Mouse (Mus musculus) kidney, adult 2 months (tissue): ENCODE results near the gene Kif11. TPM values are rescaled to one million over a fixed set of nuclear protein-coding genes. Genes with fewer than 3 reads are reported as not detected.
A peak's percentile ranks its signal among the peaks of the same experiment; 100 is the strongest.

Source experiments
- DNase-seq: peaks from one replicate; pipeline ENCODE4 v3.0.0; 2021
- H3K27ac ChIP-seq: fragments of 200-500 bp; 2 replicates; pipeline ENCODE4 v1.5.1; 2012; ENCODE audit warnings: low read depth, low read length, control low read depth, inconsistent platforms; ENCODE audit not compliant: insufficient read depth
- H3K27me3 ChIP-seq: fragments of 200-500 bp; replicated peaks from 2 replicates; pipeline ENCODE4 v1.6.1; 2012; ENCODE audit warnings: mild to moderate bottlenecking, moderate library complexity, low read length, inconsistent platforms; ENCODE audit not compliant: control insufficient read depth, insufficient read depth
- H3K36me3 ChIP-seq: fragments of 200-500 bp; 2 replicates; pipeline ENCODE4 v1.6.1; 2012; ENCODE audit warnings: mild to moderate bottlenecking, moderate library complexity, low read length, inconsistent platforms; ENCODE audit not compliant: control insufficient read depth, insufficient read depth
- H3K4me1 ChIP-seq: fragments of 200-500 bp; 2 replicates; pipeline ENCODE4 v1.6.1; 2011; ENCODE audit warnings: low read length; ENCODE audit not compliant: control insufficient read depth, insufficient read depth
- H3K4me3 ChIP-seq: fragments of 200-500 bp; 2 replicates; pipeline ENCODE4 v1.5.1; 2011; ENCODE audit warnings: mild to moderate bottlenecking, low read depth, low read length, control low read depth; ENCODE audit not compliant: insufficient read depth
- CTCF ChIP-seq: fragments of 200-500 bp; conservative IDR thresholded peaks from 2 replicates; pipeline ENCODE4 v1.5.1; 2011; ENCODE audit warnings: low read depth, mild to moderate bottlenecking, control low read depth, low read length, moderate library complexity, mixed read lengths; ENCODE audit not compliant: insufficient read depth, insufficient read length
- POLR2A ChIP-seq: fragments of 200-500 bp; IDR thresholded peaks from one replicate; pipeline ENCODE4 v1.6.1; 2011; ENCODE audit warnings: low read depth, low read length, control low read depth
- WGBS: fragments of 180-500 bp; shearing (Covaris S2); methylation state at CpG from one replicate; pipeline ENCODE4 v1.1.7; 2018; 5-methylcytosine and 5-hydroxymethylcytosine counted together
- polyA plus RNA-seq: library from polyadenylated mRNA; depleted of rRNA; stranded (reverse); fragments of >200 nt; gene quantifications from 2 replicates; pipeline ENCODE4 v1.2.3, GENCODE M21; 2012

The Kif11 gene
- polyA plus RNA-seq, 1 experiment: 0.30 TPM

DNA sequence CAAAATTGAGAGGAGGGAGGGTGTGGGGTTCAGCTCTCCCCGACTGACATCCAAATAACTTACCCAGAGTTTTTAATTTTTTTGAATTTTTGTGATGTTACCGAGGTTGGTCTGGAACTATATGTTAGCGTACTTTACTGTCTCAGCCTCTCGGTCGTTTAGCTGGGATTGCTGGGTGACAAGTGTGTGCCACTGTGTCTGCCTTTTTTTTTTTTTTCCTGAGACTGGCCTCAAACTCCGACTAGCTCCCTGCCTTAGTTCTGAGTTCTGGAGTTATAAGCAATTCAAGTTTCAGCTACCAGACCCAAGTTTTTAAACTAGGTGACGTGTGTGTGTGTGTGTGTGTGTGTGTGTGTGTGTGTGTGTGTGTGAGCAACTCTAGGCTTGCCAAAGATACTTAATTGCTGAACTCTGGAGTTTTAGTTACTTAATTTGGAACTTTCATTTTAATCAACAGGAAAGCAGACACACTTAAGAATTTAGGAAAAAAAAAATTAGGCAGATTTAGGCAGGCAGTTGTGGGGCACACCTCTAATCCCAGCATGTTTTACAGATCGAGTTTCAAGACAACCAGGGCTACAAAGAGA is 1.3 kb downstream of the Kif11 start:
- no peak for DNase-seq
- no peak overlapping the region for H3K4me3 ChIP-seq

GRCm38 (mm10) chr19:37378816-37379215 is 2.6 kb downstream of the Kif11 start:
- H3K4me3 ChIP-seq: no peak overlapping the region
- 69% methylated on average over 6 of the region's 6 CpGs for WGBS
- H3K4me1 ChIP-seq: peaks cover 3% of the 10 kb centered on the region; the same call in 1 of the 2 replicates
- DNase-seq: no peak
- no peaks in the 10 kb centered on the region for H3K36me3 ChIP-seq
- no peak overlapping the region for H3K27ac ChIP-seq
- no peaks in the 10 kb centered on the region for H3K27me3 ChIP-seq
- TF ChIP-seq CTCF (no peak), POLR2A (no peak)

More for the DNA sequence above, 1.3 kb downstream of the Kif11 start:
- TF ChIP-seq POLR2A (no peak), CTCF (no peak)
- Histone ChIP-seq H3K36me3 (no peaks in the 10 kb centered on the region), H3K27me3 (no peaks in the 10 kb centered on the region), H3K27ac (no peak overlapping the region), H3K4me1 (peaks cover 3% of the 10 kb centered on the region; the same call in 1 of the 2 replicates)
- WGBS: 12% methylated on average over 8 of the region's 8 CpGs

GRCm38 (mm10) chr19:37386126-37386525 is 9.9 kb downstream of the Kif11 start:
- no peaks in the 10 kb centered on the region for H3K4me1 ChIP-seq
- no peaks in the 10 kb centered on the region for H3K36me3 ChIP-seq
- H3K27ac ChIP-seq: no peak overlapping the region
- 80% methylated on average over 3 of the region's 3 CpGs for WGBS
- H3K27me3 ChIP-seq: no peaks in the 10 kb centered on the region
- DNase-seq: no peak
- TF ChIP-seq CTCF (no peak), POLR2A (no peak)
- no peak overlapping the region for H3K4me3 ChIP-seq

GRCm38 (mm10) chr19:37391869-37392268 is 15.7 kb downstream of the Kif11 start:
- Histone ChIP-seq H3K27me3 (no peaks in the 10 kb centered on the region), H3K36me3 (no peaks in the 10 kb centered on the region), H3K27ac (no peak overlapping the region), H3K4me1 (no peaks in the 10 kb centered on the region), H3K4me3 (no peak overlapping the region)
- TF ChIP-seq CTCF (no peak), POLR2A (no peak)
- no peak for DNase-seq
- whole genome bisulfite sequencing: 97% methylated on average over 3 of the region's 3 CpGs

DNA sequence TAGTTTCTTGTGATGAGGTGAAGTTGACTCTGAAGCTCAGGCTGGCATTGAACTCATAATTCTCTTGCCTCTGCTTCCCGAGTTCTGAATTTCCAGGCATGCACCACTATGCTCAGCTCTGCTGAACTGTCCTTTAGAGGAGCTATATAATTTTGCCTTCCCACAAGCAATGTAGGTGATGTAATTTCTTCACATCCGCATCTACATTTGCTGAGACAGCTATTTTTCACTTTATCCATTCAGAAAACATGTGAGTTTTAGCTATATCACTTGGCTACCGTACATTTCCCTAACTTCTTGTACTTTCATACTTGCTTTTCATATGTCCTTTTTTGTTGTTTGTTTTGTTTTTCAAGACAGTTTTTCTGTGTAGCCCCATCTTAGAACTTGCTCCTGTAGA is 20.1 kb downstream of the Kif11 start:
- 94% methylated on average over 3 of the region's 3 CpGs for WGBS
- no peak overlapping the region for H3K27ac ChIP-seq
- H3K36me3 ChIP-seq: no peaks in the 10 kb centered on the region
- H3K27me3 ChIP-seq: no peaks in the 10 kb centered on the region
- H3K4me3 ChIP-seq: no peak overlapping the region
- H3K4me1 ChIP-seq: no peaks in the 10 kb centered on the region
- TF ChIP-seq POLR2A (no peak), CTCF (no peak)
- no peak for DNase-seq

DNA sequence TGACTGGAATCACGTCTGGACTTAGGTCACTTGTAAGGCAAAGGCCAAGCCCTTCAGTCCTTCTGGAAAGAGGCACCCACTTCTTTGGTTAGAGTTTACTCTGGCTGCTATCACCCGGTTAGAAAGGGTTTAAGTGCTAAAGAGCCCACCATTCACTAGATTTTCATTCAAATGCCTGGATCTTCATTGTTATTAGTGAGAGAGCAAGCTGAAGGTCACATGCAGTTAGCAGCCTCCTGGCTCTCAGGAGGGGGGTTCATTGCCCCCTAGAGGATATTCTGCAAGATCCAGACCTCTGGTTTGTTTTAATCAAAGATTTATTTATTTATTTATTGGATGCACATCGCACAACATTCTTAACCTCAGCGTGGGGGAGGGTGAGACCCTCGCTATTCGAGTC is 24.7 kb downstream of the Kif11 start:
- H3K36me3 ChIP-seq: no peaks in the 10 kb centered on the region
- no peak for TF ChIP-seq CTCF
- TF ChIP-seq POLR2A: no peak
- H3K27me3 ChIP-seq: no peaks in the 10 kb centered on the region
- H3K27ac ChIP-seq: no peak overlapping the region
- no peak overlapping the region for H3K4me3 ChIP-seq
- WGBS: 64% methylated on average over 6 of the region's 6 CpGs
- H3K4me1 ChIP-seq: no peaks in the 10 kb centered on the region
- DNase-seq: no peak

- WGBS: 77% methylated on average over 4 of the region's 4 CpGs
- TF ChIP-seq POLR2A (no peak), CTCF (peak; percentile 59)
- no peak overlapping the region for H3K4me3 ChIP-seq
- no peaks in the 10 kb centered on the region for H3K36me3 ChIP-seq
- no peak overlapping the region for H3K27ac ChIP-seq
- no peaks in the 10 kb centered on the region for H3K4me1 ChIP-seq
- DNase-seq: peak; percentile 42
- no peaks in the 10 kb centered on the region for H3K27me3 ChIP-seq
These were observed 42.1 kb downstream of the Kif11 start for GRCm38 (mm10) chr19:37418294-37418693.

GRCm38 (mm10) chr19:37419613-37420012 is 43.4 kb downstream of the Kif11 start:
- no peaks in the 10 kb centered on the region for H3K27me3 ChIP-seq
- TF ChIP-seq CTCF (peak; percentile 38), POLR2A (no peak)
- no peaks in the 10 kb centered on the region for H3K36me3 ChIP-seq
- peak; percentile 72 for DNase-seq
- 23% methylated on average over 3 of the region's 3 CpGs for WGBS
- H3K4me3 ChIP-seq: no peak overlapping the region
- no peak overlapping the region for H3K27ac ChIP-seq
- no peaks in the 10 kb centered on the region for H3K4me1 ChIP-seq
